Mouse (Mus musculus): Measurements from ENCODE around the gene Cnksr1.

Gene Cnksr1

DNA sequence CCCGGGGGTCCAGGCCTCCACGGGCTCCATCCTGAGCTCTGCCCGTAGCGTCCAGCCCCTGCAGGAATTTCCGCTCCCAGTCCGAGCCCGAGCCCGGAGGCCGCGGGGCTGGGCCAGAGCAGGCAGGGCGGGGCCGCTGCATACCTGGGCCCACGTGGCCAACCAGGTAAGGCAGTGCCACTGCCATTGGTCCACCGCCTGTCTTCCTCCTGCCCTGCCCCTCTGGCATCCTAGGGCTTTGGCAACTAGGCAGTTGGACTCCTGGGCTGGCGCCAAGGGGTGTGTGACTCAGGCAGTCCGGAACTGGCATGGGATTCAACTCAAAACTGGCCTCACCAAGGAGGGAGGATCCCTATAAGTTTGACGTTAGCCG, at the start of gene Cnksr1:
Cnksr1 (minus strand) TSS at position 121 of the 373 bp plus-strand sequence.
- DNase-seq (ENCODE audit: low read depth), result no peak

DNA sequence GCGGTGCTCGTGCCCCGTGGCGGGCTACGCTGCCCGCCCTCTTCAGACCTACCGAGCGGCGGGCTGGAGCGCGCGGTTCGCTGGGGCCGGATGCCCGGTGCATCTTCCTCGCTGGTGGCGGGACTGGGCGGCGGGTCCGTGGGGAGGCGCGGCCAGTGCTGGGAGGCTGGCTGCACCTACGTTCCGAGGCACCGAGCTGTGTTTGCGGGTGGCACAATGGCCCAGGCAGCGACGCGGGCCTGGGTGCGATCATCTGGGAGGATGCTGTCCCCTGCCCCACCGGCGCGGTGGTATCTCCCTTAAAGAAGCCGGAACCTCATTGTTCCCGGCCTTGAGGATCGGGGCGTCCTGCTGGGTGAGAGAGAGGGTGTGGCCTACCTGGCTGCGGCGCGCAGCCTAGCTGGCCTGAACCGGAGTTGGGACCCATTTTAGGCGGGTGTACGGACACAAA, 49.4 kb upstream of the Cnksr1 start, which contains the start of gene Pdik1l:
Pdik1l (minus strand) TSS at position 321 of the 451 bp plus-strand sequence.
- DNase-seq (ENCODE audit: low read depth), result peak; percentile 91

DNA sequence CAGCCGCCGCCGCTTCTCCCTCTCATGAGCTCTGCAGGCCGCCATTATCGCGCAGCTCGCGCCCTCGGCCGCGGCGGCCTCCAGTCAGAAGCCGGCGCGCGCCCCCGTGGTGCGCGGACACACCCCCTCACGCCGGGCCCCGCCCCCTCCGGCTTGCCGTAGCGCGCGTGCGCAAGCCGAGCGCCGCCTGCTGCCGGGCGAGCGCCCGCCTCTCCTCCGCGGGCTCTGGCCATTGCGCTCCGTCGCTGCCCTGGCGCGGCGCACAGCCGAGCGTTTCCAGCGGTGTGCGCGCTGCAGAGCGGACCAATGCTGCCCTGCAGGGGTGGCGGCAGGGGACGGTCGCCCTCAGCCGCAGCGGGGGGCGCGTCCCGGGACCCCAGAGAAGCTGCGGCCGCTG, 49.0 kb upstream of the Cnksr1 start:
- peak; percentile 95 for DNase-seq (ENCODE audit: low read depth)

DNA sequence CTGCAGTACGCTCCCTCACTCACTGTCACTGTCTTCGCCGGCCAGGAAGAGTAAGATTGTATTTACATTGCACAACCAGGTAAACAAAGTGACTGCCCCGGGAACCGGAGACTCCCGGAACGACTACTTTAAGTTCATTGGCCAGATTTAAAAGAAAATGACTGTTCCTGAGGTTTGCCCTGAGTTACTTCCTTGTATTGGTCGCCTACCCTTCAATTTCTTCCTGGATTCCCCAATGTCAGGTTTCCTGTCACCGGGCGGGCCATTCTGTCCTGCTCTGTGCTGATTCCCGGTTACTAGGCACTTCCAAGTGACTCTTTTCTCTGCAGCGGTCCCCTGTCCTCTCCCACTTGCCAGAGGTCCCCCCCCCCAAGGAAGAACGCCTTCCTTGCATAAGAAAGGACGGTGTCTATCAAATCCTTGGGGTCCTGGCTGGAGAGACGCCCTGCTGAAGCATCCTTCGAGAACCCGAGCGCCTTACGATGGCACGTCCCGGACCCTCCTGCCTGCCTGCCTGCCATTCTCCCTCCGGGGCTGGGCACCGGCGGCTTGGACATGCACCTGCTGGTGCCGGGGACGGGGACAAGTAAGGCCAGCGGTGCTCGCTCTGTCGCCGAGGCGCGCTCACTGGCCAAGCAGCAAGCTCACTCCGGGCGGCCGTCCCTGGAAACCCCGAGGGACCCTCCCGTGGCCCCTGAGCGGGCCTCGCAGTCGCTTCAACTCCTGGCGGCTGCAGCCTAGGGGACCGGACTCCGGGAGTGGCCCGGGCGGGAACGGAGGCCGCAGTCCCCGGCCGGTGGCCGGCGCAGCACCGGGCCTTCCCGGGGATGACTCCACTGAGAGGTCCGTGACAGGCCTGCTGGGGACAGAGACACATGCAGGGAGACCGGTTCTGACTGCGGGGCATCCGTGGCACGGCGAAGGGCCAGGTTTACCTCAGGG, 48.3 kb upstream of the Cnksr1 start:
- peak; percentile 54 for DNase-seq (ENCODE audit: low read depth)

DNA sequence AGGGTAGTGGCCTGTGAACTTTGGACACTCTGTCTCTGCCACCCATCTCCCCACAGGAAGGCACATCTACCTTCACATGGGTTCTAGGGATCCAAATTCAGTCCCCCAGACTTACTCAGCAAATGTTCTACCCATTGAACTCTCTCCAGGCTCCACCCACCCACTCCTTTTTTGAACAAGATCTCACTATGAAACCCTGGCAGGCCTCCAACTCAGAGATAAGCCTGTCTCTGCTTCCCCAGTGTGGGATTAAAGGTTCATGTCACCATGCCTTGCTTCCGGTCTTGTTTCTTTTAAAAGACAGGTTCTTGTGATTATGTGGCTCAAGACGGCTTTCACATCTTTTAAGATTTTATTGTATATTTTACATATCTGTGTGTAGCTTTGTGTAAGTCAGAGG, 46.7 kb upstream of the Cnksr1 start:
- no peak for DNase-seq (ENCODE audit: low read depth)

DNA sequence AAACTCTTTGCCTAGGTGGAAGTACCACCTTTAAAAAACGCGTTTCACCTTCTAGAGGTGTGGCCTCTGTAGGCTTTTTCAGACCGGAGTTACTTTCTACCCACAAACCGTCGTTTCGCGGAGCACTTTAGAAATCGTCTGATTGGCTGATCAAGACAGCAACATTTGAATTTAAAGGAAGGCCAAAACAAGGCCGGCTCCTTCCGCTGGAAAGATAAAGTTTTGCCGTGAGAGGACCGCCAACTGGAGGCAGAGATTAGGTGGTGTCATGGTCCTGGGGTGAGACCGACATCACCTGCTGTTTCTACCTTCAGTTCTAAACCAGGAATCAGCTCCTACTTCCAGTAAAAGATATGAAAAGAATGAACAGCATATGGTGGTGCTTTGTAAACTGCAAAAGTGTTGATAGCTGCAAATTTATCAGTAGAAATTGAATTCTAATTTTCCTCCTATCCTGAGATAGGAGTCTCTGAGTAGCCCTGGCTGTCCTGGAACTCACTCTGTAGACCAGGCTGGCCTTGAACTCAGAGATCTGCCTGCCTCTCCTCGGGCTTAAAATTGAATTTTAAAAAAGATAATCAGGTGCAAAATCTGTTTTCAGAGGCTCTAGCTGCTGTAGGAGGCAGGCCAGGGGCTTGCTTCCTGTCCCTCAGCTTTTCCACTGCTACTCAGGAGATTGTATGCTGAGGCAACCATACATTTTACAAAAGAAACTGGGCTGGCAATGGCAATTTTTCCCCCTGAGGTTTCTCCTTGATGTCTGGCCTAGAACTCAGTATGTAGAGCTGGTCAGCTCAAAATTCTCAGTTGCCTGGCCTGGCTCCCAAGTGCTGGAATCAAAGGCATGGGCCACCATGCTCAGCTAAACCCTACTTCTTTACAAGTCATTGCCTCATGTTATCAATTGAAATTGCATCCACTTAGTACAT, 35.5 kb upstream of the Cnksr1 start:
- DNase-seq (ENCODE audit: low read depth), result peak; percentile 96

DNA sequence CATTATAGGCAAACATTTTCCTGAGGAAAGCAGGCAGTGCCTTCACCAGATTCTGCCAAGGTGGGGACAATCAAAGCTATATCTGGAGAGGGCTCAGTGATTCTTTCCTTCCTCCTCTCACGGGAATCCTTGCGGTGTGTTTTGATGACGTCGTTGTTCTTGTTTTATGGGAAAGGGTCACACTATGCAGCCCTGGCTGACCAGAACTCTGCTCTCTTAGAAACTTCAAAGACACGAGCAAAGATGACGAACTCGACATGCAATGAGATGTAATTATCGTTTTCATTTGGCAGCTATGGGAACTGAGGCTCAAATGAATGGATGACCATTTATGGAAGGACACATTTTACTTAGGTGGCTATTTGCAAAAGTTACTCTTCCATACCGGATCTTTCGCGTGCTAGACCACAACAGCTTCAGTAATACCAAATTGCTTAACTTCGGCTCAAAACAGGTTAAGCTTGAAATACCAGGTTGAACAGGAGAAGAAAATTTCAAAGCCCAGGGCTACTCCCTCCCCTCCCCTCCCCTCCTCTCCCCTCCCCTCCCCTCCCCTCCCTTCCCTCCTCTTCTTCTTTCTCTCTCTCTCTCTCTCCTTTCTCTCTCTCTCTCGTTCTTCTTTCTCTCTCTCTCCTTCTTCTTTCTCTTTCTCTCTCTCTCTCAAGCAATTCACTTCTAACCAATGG, 34.7 kb upstream of the Cnksr1 start:
- peak; percentile 65 for DNase-seq (ENCODE audit: low read depth)

DNA sequence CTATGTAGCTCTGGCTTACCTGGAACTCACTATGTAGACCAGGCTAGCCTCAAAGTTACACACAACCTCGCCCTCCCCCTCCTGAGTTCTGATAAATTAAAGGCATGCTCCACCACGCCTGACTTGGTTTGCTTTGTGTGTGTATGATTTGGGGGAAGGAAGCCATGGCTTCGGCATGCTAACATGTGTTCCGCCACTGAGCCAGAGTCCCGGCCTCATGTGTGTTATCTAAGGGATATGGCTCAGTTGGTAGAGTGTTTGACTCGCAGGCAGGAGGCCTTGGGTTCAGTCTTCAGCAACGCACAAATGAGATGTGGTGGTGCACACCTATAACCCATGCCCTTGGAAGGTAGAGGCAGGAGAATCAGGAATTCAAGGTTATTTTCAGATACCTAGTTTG, 33.8 kb upstream of the Cnksr1 start:
- no peak for DNase-seq (ENCODE audit: low read depth)

DNA sequence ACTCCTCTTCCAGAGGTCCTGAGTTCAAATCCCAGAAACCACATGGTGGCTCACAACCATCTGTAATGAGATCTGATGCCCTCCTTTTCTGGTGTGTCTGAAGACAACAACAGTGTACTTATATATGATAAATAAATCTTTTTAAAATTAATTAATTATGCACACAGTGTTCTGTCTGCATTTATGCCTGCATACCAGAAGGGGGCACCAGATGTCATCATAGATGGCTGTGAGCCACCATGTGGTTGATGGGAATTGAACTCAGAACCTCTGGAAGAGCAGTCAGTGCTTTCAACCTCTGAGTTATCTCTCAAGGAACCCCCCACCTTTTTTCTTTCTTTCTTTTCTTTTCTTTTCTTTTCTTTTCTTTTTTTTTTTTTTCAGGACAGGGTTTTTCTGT, 31.4 kb upstream of the Cnksr1 start:
- peak; percentile 71 for DNase-seq (ENCODE audit: low read depth)

DNA sequence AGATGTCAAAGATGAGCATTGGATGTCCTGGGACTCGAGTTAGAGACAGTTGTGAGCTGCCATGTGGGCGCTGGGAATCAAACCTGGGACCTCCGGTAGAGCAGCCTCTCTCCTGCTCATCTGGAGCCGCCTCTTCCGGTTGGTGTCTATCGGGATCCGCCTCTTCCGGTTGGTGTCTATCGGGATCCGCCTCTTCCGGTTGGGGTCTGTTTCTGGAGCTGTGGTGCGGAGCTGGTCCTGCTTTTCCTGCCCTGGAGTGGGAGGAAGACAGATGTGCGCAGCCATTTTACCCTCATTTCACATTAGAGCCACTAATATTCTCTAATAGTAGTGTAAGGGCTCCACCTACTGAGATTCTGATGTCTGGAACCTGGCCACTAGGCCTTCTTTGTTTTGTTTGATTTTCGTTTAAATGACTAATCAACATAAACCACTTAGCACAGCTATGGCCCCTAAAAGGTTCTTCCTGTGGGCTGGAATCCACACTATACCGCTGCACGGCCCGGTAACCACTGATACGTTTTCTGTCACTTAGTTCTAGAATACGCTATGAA, 30.0 kb upstream of the Cnksr1 start:
- DNase-seq (ENCODE audit: low read depth), result no peak

DNA sequence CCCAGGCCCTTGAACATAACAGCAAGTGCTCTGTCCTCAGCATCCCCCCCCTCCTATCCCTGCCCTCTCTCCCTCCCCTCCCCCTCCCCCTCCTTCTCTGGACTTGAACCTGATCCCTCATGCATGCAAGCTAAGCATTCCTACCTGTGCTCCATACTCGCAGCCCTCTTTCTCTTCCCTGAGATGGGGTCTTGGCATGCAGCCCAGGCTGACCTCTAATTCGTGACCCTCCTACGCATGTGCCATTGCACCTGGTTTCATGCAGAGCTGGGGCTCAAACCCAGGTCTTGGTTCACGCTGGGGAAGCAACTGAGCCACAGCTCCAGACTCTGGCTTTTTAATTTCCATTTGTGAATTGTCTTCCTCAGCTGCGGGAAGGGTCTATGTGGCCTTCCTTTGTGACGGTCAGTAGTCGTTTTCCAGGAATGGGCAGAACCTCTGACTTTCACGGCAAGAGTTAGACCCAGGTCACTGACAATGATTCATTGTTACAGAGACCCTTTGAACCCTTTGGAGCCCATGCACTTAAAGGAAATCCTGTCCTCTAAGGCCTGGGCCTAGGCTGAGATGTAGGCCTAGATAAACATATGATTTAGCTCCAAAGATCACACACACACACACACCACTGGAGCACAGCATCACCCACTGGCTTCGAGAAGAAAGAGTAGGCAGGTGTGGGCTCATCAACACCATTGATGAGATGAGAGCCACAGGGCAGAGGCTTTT, 27.8 kb upstream of the Cnksr1 start:
- DNase-seq (ENCODE audit: low read depth), result no peak

DNA sequence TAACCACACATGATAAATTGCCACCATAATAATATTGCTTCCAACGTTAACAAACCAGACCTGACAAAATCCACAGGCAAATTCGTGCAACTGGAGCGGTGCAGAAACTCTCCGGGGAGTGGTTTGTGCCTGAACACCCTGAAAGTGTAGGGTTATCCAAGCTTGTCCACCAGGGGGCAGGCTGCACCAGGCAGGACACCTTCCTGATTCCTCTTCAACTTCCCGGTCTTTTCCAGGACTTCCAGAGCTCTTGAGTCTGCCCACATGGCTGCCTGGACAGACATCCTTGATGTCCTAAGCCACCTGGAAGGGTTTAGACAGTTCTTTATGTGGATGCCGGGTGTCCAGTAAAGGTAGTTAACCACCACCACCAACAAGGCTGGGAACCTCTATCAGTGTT, 25.0 kb upstream of the Cnksr1 start:
- peak; percentile 70 for DNase-seq (ENCODE audit: low read depth)

DNA sequence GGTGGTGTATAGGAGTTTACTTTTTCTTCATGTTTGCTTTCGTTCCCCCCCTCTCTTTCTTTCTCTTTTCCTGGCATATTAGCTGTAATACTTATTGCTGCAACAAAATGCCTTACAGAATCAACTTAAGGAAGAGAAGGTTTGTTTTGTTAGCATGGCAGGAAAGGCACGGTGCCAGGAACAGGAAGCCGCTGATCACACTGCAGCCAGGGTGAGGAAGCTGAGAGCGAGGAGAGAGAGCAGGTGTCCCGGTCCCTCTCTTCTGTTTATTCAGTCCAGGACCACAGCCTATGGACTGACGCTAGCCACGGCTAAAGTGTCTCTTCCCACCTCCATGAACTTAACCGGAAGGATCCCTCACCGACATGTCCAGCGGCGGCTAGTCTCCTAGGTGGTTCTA, 20.2 kb upstream of the Cnksr1 start:
- DNase-seq (ENCODE audit: low read depth), result no peak

DNA sequence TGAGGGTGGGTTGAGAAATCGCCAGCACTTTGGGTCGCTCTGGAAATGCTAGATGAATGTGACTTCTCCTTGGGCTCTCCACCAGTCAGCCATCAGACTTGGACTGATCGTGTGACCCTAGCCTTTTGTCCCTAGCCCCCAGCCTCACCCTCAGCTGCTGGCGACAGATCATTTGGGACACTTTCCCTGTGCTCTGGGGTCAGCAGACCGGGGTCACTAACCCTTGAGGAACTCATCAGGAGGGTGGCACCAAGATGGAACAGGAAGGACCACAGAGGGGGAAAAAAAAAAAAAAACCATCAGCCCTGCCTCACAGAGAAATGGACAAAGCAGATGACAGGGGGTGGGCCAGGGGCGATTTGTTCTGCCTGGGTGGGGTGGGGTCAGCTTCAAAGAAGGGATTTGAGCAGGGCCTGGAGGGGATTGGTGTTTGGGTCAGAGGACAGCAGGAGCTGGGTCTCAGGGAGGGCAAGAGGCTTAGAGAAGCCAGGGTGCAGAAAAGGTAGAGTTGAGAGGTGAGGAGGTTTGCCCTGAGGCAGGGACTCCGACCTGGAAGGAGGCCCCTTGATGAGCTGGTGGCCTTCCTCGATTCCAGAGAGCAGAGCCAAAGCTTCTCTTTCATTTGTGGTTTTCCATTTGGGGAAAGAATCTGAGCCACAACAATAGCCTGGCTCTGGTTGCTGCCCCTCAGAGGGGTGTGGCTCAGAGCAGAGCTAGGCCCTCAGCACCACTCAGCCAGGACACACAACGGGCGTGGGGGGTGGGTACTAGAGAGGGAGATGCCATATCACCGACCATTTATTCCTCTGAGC, 19.2 kb upstream of the Cnksr1 start:
- DNase-seq (ENCODE audit: low read depth), result no peak

DNA sequence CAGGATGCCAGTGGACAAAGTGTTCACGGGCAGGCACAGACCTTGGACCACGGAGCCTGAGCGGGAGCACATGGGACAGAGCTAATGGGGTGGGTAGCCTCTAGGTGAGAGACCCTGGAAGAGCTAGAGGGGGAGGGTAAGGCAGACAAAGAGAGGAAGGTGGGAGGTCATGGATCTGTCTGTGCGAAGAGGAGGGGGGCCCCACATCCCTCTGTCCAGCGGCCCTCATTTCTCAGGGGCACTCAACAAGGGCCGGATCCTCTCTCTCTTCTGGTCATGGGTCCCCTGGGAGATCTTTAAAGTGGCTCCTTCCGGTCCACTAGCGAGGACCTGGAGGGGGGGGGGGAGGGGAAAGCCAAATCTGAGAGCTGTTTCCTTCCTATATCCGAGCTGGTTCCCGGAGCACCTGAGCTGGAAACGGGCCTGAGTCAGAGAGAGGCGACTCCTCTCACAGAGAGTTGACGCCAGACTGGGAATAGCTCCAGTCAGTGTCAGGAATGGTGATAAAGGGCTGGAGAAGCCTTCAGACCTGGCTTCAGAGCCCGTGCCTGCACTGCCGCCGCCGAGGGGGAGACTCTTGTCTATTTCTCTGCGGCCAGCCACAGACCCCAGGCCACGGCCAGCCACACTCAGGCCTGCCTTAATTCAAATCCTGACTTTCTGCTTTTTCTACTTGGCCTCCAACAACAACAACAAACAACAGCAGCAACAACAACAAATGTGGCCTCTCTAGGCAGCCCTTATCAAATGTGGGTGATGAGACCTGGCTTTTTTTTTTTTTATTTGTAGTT, 18.4 kb upstream of the Cnksr1 start:
- no peak for DNase-seq (ENCODE audit: low read depth)

DNA sequence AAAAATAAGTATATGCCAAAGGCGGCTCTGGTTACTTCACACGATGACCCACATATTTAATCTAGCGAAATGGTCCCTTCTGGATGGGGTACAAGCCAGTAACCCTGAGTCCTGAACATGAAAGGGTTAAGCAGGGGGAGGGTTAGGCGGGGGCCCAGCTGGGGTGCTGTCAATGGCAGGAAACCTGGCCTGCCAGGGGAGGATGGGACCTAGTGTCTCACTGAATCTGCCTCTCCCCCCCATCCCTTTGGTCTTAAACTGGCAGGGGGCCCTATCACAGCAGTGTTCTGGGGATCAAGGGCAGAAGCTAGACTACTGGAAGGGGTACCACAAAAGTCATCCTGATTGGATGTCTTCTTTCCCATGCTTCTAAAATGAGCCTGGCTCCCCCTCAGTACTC, 17.7 kb upstream of the Cnksr1 start:
- no peak for DNase-seq (ENCODE audit: low read depth)

DNA sequence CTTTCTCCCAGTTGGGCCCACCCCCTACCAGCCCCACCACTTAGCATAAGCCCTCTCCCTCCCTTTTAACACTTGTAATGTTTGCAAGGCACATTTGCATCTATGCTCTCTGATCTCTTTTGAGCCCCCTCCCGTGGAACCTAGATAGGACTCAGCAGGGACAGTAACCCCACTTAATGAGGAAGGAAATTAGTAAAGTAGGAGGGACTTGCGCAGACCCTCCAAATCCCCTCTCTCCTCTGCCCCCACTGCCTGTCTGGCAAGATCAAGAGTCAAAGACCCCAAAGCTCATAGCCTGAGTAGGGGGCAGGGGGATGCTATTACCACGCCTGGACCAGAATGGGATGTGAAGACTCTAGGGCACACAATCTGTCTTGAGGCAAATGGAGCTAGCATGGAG, 16.6 kb upstream of the Cnksr1 start:
- DNase-seq (ENCODE audit: low read depth), result no peak

DNA sequence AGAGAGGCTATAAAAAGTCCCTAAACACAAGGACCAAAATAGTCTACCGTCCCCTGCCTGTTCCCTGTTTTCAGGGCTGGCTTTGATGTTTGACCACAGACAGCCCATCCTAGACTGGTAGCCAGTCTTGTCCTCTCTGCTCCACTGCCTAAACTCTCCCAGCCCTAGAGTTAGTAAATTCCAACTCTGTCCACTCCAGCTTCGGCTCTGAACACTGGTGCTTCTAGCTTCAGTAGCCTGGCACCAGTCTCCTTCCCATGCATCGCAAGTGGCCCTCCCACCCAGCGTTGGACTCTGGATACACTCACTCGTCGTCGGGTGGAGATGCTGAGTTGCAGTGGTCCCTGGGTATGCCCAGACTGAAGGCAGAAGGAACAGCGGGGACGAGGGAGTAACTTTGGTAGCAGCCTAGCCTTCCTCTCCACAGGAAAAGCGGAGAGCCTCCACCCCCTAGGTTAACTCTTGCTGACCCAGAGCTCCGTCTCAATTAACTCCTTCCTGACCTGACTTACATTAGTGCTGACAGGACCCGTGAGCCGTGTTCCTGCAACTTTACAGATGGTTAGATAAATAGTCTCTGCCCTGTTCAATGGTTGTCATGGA, 15.6 kb upstream of the Cnksr1 start, which contains the start of gene Grrp1:
Grrp1 (minus strand) TSS at position 385 of the 603 bp plus-strand sequence.
- DNase-seq (ENCODE audit: low read depth), result no peak

All from induced T-regulatory cell, adult 2 months (primary cell).